Mouse (Mus musculus) cortical plate, adult 2 months (tissue): ENCODE results near the gene 1110065P20Rik.

Experiments
- CTCF ChIP-seq: fragments of 200-500 bp; IDR thresholded peaks from 2 replicates; pipeline ENCODE4 v1.5.1; 2011; ENCODE audit warnings: mild to moderate bottlenecking, control low read depth, low read length; ENCODE audit not compliant: insufficient read depth; ENCODE audit errors: extremely low read depth
- POLR2A ChIP-seq: fragments of 200-500 bp; IDR thresholded peaks from 2 replicates; pipeline ENCODE4 v1.6.1; 2011; ENCODE audit warnings: mild to moderate bottlenecking, low read length, control low read depth; ENCODE audit not compliant: insufficient read depth; ENCODE audit errors: extremely low read depth

DNA sequence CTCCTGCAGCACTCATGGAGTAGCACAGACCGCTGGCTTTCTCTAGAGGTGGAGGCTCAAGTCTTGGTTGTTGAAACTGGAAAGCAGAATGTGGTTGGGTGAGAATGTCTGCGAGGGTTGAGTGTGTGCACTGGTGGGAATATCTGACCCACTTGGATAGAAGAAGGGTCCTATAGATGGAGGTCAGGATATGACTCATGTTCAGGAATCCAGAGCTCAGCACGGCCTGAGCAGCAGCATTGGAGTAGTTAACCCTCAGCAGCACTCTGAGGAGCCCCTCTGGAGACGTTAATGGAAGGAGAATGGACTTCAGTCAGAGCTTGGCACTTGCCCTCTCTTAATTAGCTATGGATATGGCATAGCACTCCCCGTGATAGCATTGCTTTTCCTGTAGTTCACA, 21.3 kb downstream of the 1110065P20Rik start:
- TF ChIP-seq CTCF (no peak), POLR2A (no peak)
